Mouse (Mus musculus) left cerebral cortex, adult 9 months (tissue): ENCODE data around the gene Cfap299.

ENCODE experiments used
- DNase-seq, 2 experiments: peaks; one replicate each; pipeline ENCODE4 v3.0.0; 2022; ENCODE audit warnings: low spot score in 2 of 2

The Cfap299 gene

DNA sequence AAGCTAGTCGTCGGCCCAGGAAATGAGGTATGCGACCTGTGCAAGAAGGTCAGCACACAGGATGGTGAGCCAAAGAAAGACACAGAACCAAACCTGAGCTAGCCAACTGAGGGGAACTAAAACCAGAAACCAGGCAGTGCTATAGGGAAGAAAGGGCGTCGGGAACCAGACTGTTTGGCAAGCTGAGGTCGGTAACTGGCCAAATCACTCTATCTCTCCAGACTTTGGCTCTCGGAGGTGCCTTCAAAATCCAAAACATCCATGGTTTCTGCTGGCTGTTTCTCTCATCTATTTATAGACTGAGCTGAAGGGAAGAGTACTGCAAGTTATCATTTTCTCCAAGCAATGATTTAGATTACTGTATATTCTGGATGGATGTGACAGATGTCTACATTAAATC is 477.9 kb downstream of the Cfap299 start:
- DNase-seq = no peak

DNA sequence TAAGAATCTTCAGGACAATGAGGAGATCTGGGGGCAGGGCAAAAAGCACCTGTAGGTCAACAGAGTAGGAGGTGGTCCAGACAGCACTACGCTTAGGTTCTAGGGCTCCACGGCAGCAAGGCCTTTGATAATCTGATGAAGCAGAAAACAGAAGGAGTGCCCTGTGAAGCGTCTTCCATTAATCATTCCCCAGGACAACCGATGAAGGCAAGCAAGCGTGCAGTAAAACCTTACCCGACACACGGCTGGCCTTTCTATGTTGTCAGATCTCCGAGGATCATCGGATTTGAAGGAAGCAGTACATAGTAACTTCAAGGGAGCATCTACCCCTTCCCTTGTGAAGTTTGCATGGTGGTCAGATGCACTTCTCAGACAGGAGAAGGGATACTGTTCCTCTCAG is 478.8 kb downstream of the Cfap299 start:
- no peak for DNase-seq

DNA sequence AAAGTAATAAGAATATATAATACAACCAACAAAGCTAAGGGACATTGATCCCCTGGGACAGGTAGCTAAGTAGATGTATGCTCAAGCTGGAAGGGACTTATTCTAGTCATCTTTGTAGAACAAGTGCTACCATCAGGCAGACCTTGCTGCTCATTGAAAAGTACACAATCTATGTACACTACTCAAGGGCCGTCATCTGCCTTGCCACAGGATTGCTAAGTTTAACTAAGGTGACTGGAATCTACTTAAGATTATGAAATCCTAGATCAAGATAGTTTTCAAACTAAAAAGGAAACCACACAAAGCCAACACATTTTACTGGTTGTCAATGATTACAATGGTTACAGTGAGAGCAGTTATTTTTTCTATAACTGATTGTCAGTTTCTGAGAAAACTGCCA is 483.3 kb downstream of the Cfap299 start:
- DNase-seq = no peak

- no peak for DNase-seq
Observed at GRCm38 (mm10) chr5:98815269-98815668, 486.2 kb downstream of the Cfap299 start.

DNA sequence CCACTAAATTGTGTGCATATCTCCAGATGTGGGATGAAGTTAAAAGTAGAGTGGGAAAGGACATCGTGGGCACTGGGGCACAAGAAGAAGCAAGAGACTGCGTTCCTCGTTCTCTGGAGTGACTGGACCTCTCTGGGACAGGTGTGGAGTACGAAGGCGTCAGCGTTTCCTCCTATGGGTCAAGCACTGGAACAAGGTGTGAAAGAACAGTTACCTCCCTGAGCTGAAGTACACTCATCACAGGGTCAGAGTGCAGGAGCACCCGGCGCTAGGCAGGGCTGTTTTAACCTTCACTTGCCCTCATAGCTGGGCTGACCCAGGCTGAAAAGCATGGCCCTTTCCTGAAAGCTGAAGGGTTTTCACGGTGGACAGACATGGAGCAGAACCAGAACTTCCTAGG is 504.7 kb downstream of the Cfap299 start:
- DNase-seq = no peak

- DNase-seq = no peak
Observed at GRCm38 (mm10) chr5:98834300-98834699, 505.2 kb downstream of the Cfap299 start.

DNA sequence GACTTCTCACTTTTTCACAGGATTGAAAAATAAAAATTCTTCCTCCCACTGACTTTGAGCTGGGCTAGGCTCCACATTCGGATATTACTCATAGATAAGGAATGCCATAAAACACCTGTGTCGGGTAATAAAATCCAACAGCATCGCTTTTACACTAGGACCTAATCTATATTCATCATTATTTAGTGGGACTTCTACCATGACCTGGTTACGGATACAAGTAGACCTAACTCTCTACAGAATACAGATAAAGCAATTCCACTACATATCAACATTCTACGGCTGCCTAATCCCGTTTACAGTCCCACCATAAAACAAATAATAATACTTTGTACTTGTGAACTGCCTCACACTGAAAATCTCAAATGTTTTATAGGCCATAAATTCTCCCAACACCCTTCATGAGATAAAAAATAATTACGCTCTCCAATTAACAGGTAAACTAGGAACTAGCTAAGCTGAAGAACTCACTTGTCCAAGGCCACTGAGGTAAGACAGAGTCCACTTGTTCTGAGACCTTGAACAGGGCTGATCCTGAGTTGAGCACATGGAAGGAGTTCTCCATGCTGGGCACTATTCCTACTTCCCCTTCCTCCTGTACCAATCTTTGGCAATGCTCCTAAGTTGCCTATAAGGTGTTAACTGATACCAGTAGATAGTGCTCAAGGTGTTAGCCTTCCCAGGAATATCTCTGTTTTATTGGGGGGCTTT is 513.7 kb downstream of the Cfap299 start:
- DNase-seq = no peak

DNA sequence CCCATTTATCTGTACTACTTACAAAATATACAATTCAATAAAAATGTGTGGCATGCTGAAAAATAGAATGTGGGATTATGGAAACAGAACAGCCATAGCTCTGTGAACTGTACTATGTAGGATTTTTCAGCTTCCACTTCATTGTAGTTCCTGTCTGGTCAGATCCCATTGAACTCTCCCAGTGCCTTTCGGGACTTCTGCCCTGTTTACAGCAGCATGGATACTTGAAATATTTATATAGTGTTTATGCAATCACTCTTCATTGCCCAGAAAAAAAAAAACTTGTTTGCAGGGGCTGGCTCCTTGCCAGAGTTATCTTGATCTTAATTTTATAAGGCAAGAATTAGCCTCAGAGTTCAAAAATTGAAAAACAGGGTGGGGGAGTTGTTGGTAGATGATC is 515.6 kb downstream of the Cfap299 start:
- no peak for DNase-seq
